32 mouse cellular contexts compared by ENCODE assay signal in the genomic region with DNA sequence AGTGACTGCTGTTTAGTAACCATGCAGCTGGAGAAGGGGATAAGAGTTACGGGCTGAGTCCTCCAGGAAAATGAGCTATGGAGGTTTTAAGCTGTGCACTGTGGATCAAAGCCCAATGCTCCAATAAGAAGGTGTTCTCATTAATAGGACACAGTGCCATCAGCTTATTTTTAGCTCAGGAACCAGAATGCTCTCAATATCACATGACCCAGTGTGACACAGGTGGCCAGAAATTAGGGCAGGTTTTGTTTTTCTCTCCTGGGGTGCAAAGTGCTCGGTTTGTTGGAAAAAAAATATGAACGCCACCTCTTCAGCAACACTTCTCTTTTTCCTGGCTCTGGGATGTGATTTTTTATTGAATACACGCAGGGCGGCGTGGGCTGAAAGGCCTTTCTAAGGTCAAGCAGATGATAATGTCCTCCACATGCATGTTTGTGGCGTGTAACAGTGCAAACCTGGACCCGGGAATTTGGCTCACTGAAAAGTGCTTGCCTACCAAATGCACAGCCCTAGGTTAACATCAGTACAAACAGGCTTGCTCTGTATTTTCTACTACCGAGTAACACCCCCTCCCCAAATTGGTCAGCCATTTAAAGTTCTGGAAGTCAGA.
DNase-seq lines count a peak whose midpoint lies in the region; ATAC-seq and TF ChIP-seq lines count a peak whose summit lies in the region.
"Had no signal": no experiment of that assay in that cellular context is flagged by ENCODE, and none has a peak within 500 bp of the region (broad histone marks: within the 10 kb centered on the region; RNA-seq: fewer than 3 reads in every experiment).

No protein-coding gene starts in this region.

- no peaks in the 10 kb centered on the region for H3K27me3 ChIP-seq in liver, adult 2 months (ENCODE audit: control insufficient read depth, insufficient read depth, low read length)
- no peaks in the 10 kb centered on the region for H3K27me3 ChIP-seq in kidney, embryonic 15.5 days
- H3K27me3 ChIP-seq: embryonic facial prominence, embryonic 13.5 days; heart, embryonic 13.5 days; hindbrain, embryonic 15.5 days; liver, embryonic 15.5 days; lung, embryonic 15.5 days; midbrain, embryonic 12.5 days; neural tube, embryonic 12.5 days had no signal

- H3K4me2 ChIP-seq in kidney, embryonic 15.5 days, result no peak overlapping the region
- H3K4me2 ChIP-seq: embryonic facial prominence, embryonic 13.5 days; heart, embryonic 13.5 days; hindbrain, embryonic 15.5 days; liver, embryonic 15.5 days; lung, embryonic 15.5 days; midbrain, embryonic 12.5 days; neural tube, embryonic 12.5 days had no signal

- DNase-seq in cerebellum, postnatal 4 days (ENCODE audit: low spot score in 2 of 2), result no peak
- DNase-seq in liver, adult 2 months (ENCODE audit: extremely low read depth, low read depth, low spot score), result peak; percentile 87
- DNase-seq in liver, result no peak
- DNase-seq in cerebellum, adult 9-10 months, result peak; percentile 93
- peak; percentile 51 to 70 for DNase-seq in cerebellum, postnatal 36 days
- DNase-seq in left cerebral cortex, adult 2 months (ENCODE audit: extremely low spot score in 1 of 2, low spot score in 2 of 2), result no peak
- DNase-seq: adrenal gland, adult 8-10 months; gastrocnemius, postnatal 25 days; heart, adult 11 months; heart, postnatal 10 days; kidney, adult 11 months; kidney, postnatal 36 days; left cerebral cortex, postnatal 4 days; lung, postnatal 36 days; right cerebral cortex, adult 18-20 months; thymus, postnatal 4 days had no signal

- H3K79me2 ChIP-seq in liver, adult 2 months (ENCODE audit: control insufficient read depth, insufficient read depth, low read length), result no peaks in the 10 kb centered on the region

- ATAC-seq in cerebellum, adult (ENCODE audit: insufficient number of reproducible peaks, low FRiP score, low TSS enrichment), result peak; percentile 88
- no peak for ATAC-seq in kidney, embryonic 15.5 days (replicated peaks; ENCODE audit: low FRiP score)
- ATAC-seq: activated CD4-positive, CD25-positive, alpha-beta regulatory T cell, adult 4 months; forebrain, embryonic 16.5 days; inflammation-experienced regulatory T-cells, adult 6 months had no signal

- intact Hi-C loops in left cerebral cortex, adult 2 months (cut with DNase I), result no loop called here

- H3K4me3 ChIP-seq in liver, adult 2 months (ENCODE audit: insufficient read depth, low read depth, low read length), result no peak overlapping the region
- no peak overlapping the region for H3K4me3 ChIP-seq in left cerebral cortex, adult 2 months
- no peak overlapping the region for H3K4me3 ChIP-seq in kidney, embryonic 15.5 days (replicated peaks)
- H3K4me3 ChIP-seq: embryonic facial prominence, embryonic 13.5 days; forebrain, embryonic 10.5 days; heart, embryonic 13.5 days; hindbrain, embryonic 10.5 days; hindbrain, embryonic 15.5 days; layer of hippocampus, adult 2 months; liver, embryonic 15.5 days; lung, embryonic 15.5 days; midbrain, embryonic 12.5 days; myocyte; neural tube, embryonic 12.5 days had no signal

- H3K9me3 ChIP-seq in kidney, embryonic 15.5 days (replicated peaks), result no peaks in the 10 kb centered on the region
- H3K9me3 ChIP-seq: embryonic facial prominence, embryonic 13.5 days; forebrain, embryonic 10.5 days; heart, embryonic 13.5 days; hindbrain, embryonic 10.5 days; hindbrain, embryonic 15.5 days; liver, embryonic 15.5 days; lung, embryonic 15.5 days; midbrain, embryonic 12.5 days; neural tube, embryonic 12.5 days had no signal

- peak overlapping the region; percentile 32; the same call in 1 of the 2 replicates for H3K27ac ChIP-seq in liver, adult 2 months (replicated peaks; ENCODE audit: insufficient read depth, low read depth, low read length)
- no peak overlapping the region for H3K27ac ChIP-seq in left cerebral cortex, adult 2 months
- no peak overlapping the region for H3K27ac ChIP-seq in kidney, embryonic 15.5 days
- H3K27ac ChIP-seq: embryonic facial prominence, embryonic 13.5 days; forebrain, embryonic 10.5 days; heart, embryonic 13.5 days; hindbrain, embryonic 10.5 days; hindbrain, embryonic 15.5 days; layer of hippocampus, adult 2 months; liver, embryonic 15.5 days; lung, embryonic 15.5 days; midbrain, embryonic 12.5 days; neural tube, embryonic 12.5 days had no signal

- H3K4me1 ChIP-seq in liver, adult 2 months (ENCODE audit: control insufficient read depth, insufficient read depth, low read length), result peaks cover 12% of the 10 kb centered on the region; the same call in 1 of the 2 replicates
- no peaks in the 10 kb centered on the region for H3K4me1 ChIP-seq in kidney, embryonic 15.5 days
- H3K4me1 ChIP-seq: forebrain, embryonic 10.5 days; hindbrain, embryonic 10.5 days; hindbrain, embryonic 15.5 days; liver, embryonic 15.5 days; lung, embryonic 15.5 days; midbrain, embryonic 12.5 days; neural tube, embryonic 12.5 days had no signal

- 23% methylated on average over 9 of the region's 9 CpGs for WGBS in liver, adult 2 months
- WGBS in kidney, embryonic 15.5 days, result 90% methylated on average over 9 of the region's 9 CpGs

- H3K36me3 ChIP-seq in liver, adult 2 months (ENCODE audit: control insufficient read depth, insufficient read depth, low read length), result no peaks in the 10 kb centered on the region
- H3K36me3 ChIP-seq in kidney, embryonic 15.5 days, result no peaks in the 10 kb centered on the region
- H3K36me3 ChIP-seq: embryonic facial prominence, embryonic 13.5 days; forebrain, embryonic 10.5 days; heart, embryonic 13.5 days; hindbrain, embryonic 10.5 days; hindbrain, embryonic 15.5 days; liver, embryonic 15.5 days; lung, embryonic 15.5 days; midbrain, embryonic 12.5 days; neural tube, embryonic 12.5 days had no signal

- no peak for TF ChIP-seq CTCF in liver, adult 2 months (IDR thresholded peaks at IDR 0.05; ENCODE audit: low read depth, low read length)
- no peak for TF ChIP-seq CTCF in left cerebral cortex, adult 2 months (IDR thresholded peaks at IDR 0.05)

- no peak for TF ChIP-seq POLR2A in liver, adult 2 months (IDR thresholded peaks at IDR 0.05; ENCODE audit: extremely low read depth, insufficient read depth, low read length)

- H3K9ac ChIP-seq in liver, adult 2 months (ENCODE audit: low read depth, low read length), result no peak overlapping the region
- no peak overlapping the region for H3K9ac ChIP-seq in kidney, embryonic 15.5 days
- H3K9ac ChIP-seq: embryonic facial prominence, embryonic 13.5 days; heart, embryonic 13.5 days; hindbrain, embryonic 15.5 days; liver, embryonic 15.5 days; lung, embryonic 15.5 days; midbrain, embryonic 12.5 days; neural tube, embryonic 12.5 days had no signal

Comparison
In these comparisons a context has a peak if more than half of its experiments do, and no peak if none do; other contexts are left out.
1. DNase-seq: peak in liver, adult 2 months (single experiment), cerebellum, adult 9-10 months (single experiment) and cerebellum, postnatal 36 days (2 of 2); none in cerebellum, postnatal 4 days (0 of 2), liver (single experiment) and left cerebral cortex, adult 2 months (0 of 2).